Mouse (Mus musculus) cerebellum, adult (tissue): ENCODE data around the gene Gypa.

ENCODE experiments used
- ATAC-seq: cut with Nextera tagmentation; 2 replicates; pipeline ENCODE4 v1.9.2; 2017; ENCODE audit warnings: mild to moderate bottlenecking, moderate library complexity, mixed read lengths; ENCODE audit not compliant: insufficient number of reproducible peaks, low FRiP score, low TSS enrichment

Gypa gene

DNA sequence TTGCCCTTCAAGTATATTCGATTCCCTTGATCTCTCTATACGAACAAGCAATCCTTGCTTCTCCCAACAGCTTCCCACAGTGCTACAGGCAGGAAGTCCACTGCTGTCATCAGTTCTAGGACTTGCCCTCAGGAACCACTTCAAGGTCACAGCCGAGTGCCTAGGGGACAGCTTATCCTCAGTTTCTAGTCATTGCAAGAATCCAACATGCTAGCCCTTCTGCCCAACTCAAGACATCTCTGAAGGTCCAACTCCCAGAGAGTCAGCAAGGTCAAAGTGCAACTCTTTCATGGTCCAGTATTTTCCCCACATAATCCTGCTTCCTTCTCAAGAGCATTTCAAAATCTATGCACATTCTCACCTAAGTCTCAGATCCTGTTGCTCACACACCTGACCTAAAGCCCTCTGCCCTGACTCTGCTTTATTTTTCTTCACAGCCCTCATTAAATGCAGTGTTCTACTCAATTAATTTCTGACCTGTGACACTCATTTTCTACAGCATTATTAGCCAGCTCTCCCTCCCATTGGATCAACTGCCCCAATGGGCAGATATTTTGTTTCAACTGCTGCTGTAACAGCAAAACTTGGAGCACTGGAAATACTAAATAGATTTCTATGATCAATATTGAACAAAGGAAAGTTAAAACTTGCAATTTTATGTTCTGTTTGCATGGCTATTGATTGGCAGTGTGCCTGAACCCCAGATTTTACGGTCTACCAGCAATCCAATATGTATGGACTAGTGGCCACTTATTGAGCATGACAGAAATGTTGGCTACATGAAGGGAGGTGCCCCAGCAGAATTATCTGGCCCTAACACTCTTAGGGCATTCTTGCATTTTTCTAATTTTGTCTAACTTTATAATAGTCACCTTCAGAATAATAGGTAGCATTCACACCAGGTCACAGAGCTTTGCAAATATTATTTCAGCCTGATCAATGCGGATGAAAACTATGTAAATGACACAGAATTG is 33.1 kb downstream of the Gypa start:
- ATAC-seq, result no peak

DNA sequence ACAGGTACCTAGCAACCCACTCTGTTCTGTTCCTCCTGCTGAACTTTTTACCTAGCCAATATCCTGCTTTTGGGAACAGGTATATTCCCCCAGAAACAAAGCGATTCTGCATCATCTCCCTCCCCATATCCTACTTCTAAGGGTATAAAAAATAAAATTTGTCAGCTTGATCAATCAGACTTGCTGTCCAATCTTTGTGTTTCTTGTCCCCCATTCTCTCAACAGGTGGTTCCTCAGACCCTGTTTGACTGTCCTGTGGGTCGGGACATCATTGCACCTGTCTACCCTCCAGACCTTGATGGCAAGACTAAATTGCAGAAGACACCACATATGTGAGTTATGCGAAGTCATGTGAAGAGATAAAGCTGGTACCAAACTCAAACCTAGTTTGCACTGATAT is 48.3 kb downstream of the Gypa start:
- ATAC-seq, result no peak

DNA sequence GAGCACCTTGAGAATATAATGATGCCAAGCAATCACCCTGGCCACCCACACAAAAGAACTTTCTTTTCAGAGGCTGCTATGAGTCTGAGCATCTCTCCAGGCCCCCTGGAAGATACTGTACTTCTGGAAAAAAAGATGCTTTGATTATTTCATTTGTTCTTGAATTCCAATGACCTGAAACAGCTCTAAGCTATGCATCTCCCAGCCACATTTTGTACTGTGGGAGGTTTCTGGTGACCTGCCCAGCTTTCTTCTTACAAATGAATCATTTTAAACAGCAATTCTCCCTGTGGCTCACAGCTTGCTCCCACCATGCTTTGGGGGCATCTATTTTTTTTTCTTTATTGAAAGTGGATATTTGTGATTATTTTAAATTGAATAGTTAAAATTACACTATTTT is 56.9 kb downstream of the Gypa start:
- no peak for ATAC-seq

DNA sequence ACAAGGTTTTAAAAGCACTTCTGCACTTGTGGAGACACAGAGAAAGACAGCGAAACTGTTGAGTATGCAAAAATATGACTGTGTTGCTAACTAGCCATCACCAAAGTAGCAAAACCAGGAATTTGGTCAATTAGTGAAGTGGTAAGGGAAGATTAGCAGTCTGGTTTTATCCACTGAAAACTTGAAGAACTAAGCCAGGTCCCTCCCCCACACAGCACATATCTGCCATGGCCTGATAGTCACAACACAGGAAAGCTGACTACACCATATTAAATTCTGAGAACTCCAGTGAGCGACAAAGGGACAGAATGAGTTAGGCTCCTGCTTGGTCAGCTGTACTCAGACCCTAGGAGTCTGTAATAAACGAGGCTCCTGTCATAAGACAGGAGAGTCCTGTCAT is 57.7 kb downstream of the Gypa start:
- ATAC-seq, result no peak

DNA sequence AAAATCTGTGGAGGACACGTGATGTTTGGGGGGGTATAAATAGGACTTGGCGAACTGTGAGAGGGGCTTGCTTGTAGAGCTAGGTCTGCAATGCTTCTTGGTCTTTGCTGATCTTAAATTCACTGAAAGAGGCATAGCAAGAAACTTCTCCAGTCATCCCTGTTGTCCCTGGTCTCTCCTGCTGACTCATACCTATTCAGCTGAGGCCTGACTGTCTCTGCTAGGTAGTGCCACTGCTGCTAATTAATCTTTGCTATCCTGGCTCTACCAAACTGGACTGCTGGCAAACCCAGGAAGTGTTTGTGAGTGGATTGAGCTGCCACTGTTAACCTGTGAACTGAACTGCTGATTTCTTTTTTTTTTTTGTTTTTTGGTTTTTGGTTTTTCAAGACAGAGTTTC is 61.4 kb downstream of the Gypa start:
- ATAC-seq, result no peak
